21 mouse cellular contexts compared by ENCODE assay signal in genomic region chr19:44876529-44876928, GRCm38 (mm10). TPM values are rescaled to one million over a fixed set of nuclear protein-coding genes. Genes with fewer than 3 reads are reported as not detected.
A peak's percentile ranks its signal among the peaks of the same experiment; 100 is the strongest.
DNase-seq lines count a peak whose midpoint lies in the region; ATAC-seq lines count a peak whose summit lies in the region.
"Had no signal": no experiment of that assay in that cellular context is flagged by ENCODE, and none has a peak within 500 bp of the region (broad histone marks: within the 10 kb centered on the region; RNA-seq: fewer than 3 reads in every experiment).

No protein-coding gene starts in this region.

- no peak for ATAC-seq in forebrain, embryonic 11.5 days (replicated peaks; ENCODE audit: low FRiP score)
- ATAC-seq in forebrain, embryonic 16.5 days: no peak
- ATAC-seq in heart, embryonic 11.5 days (replicated peaks; ENCODE audit: insufficient number of reproducible peaks, low FRiP score, low TSS enrichment): no peak
- ATAC-seq in midbrain, embryonic 11.5 days (ENCODE audit: low FRiP score): no peak
- no peak for ATAC-seq in midbrain, embryonic 15.5 days (replicated peaks)
- ATAC-seq: activated CD4-positive, CD25-positive, alpha-beta regulatory T cell, adult 4 months; CD4-positive, CD25-positive, alpha-beta regulatory T cell, adult 4 months; Patski had no signal

- no peaks in the 10 kb centered on the region for H3K4me1 ChIP-seq in forebrain, embryonic 11.5 days (replicated peaks; ENCODE audit: control insufficient read depth, insufficient read depth, low read length)
- peaks cover 25% of the 10 kb centered on the region for H3K4me1 ChIP-seq in forebrain, embryonic 16.5 days (replicated peaks; ENCODE audit: control insufficient read depth, insufficient read depth, low read length)
- peaks cover 6% of the 10 kb centered on the region for H3K4me1 ChIP-seq in heart, embryonic 10.5 days
- H3K4me1 ChIP-seq in heart, embryonic 11.5 days (ENCODE audit: control insufficient read depth, insufficient read depth, low read length): peaks cover 3% of the 10 kb centered on the region
- no peaks in the 10 kb centered on the region for H3K4me1 ChIP-seq in midbrain, embryonic 11.5 days (ENCODE audit: control insufficient read depth, insufficient read depth, low read length)
- H3K4me1 ChIP-seq in midbrain, embryonic 15.5 days: peaks cover 2% of the 10 kb centered on the region; the same call in 1 of the 2 replicates

- H3K9ac ChIP-seq in forebrain, embryonic 11.5 days (ENCODE audit: low read length): no peak overlapping the region
- H3K9ac ChIP-seq in forebrain, embryonic 16.5 days (replicated peaks; ENCODE audit: low read depth, low read length): no peak overlapping the region
- no peak overlapping the region for H3K9ac ChIP-seq in heart, embryonic 11.5 days (ENCODE audit: low read depth, low read length)
- H3K9ac ChIP-seq in midbrain, embryonic 11.5 days (ENCODE audit: low read length): no peak overlapping the region
- H3K9ac ChIP-seq in midbrain, embryonic 15.5 days: no peak overlapping the region

- H3K9me3 ChIP-seq in forebrain, embryonic 11.5 days (ENCODE audit: control insufficient read depth, low read length): no peaks in the 10 kb centered on the region
- H3K9me3 ChIP-seq in forebrain, embryonic 16.5 days (ENCODE audit: control insufficient read depth, low read length): no peaks in the 10 kb centered on the region
- no peaks in the 10 kb centered on the region for H3K9me3 ChIP-seq in heart, embryonic 10.5 days
- no peaks in the 10 kb centered on the region for H3K9me3 ChIP-seq in heart, embryonic 11.5 days (replicated peaks; ENCODE audit: control insufficient read depth, low read length)
- no peaks in the 10 kb centered on the region for H3K9me3 ChIP-seq in midbrain, embryonic 11.5 days (ENCODE audit: control insufficient read depth, low read length)
- no peaks in the 10 kb centered on the region for H3K9me3 ChIP-seq in midbrain, embryonic 15.5 days
- H3K9me3 ChIP-seq: G1E had no signal

- no peaks in the 10 kb centered on the region for H3K36me3 ChIP-seq in forebrain, embryonic 11.5 days (ENCODE audit: control insufficient read depth, insufficient read depth, low read length)
- no peaks in the 10 kb centered on the region for H3K36me3 ChIP-seq in forebrain, embryonic 16.5 days (ENCODE audit: control insufficient read depth, insufficient read depth)
- H3K36me3 ChIP-seq in heart, embryonic 10.5 days: no peaks in the 10 kb centered on the region
- no peaks in the 10 kb centered on the region for H3K36me3 ChIP-seq in heart, embryonic 11.5 days (ENCODE audit: control insufficient read depth, insufficient read depth, low read length)
- no peaks in the 10 kb centered on the region for H3K36me3 ChIP-seq in midbrain, embryonic 11.5 days (ENCODE audit: control insufficient read depth, insufficient read depth, low read length)
- H3K36me3 ChIP-seq in midbrain, embryonic 15.5 days (replicated peaks): no peaks in the 10 kb centered on the region
- H3K36me3 ChIP-seq: G1E had no signal

- intact Hi-C loops in heart, postnatal 36 days (cut with DNase I): loop anchor here (5.0 kb wide), 1 partner anchor 69 kb away; no protein-coding TSS in a partner anchor

- H3K4me3 ChIP-seq in forebrain, embryonic 11.5 days (ENCODE audit: low read depth, low read length): no peak overlapping the region
- H3K4me3 ChIP-seq in forebrain, embryonic 16.5 days (replicated peaks; ENCODE audit: low read length): no peak overlapping the region
- no peak overlapping the region for H3K4me3 ChIP-seq in heart, embryonic 10.5 days
- H3K4me3 ChIP-seq in heart, embryonic 11.5 days (ENCODE audit: low read depth, low read length): no peak overlapping the region
- no peak overlapping the region for H3K4me3 ChIP-seq in midbrain, embryonic 11.5 days (ENCODE audit: low read depth, low read length)
- H3K4me3 ChIP-seq in midbrain, embryonic 15.5 days: no peak overlapping the region

- H3K4me2 ChIP-seq in forebrain, embryonic 11.5 days (ENCODE audit: low read depth, low read length, severe bottlenecking): no peak overlapping the region
- no peak overlapping the region for H3K4me2 ChIP-seq in forebrain, embryonic 16.5 days (ENCODE audit: low read length)
- H3K4me2 ChIP-seq in heart, embryonic 11.5 days: no peak overlapping the region
- no peak overlapping the region for H3K4me2 ChIP-seq in midbrain, embryonic 11.5 days
- H3K4me2 ChIP-seq in midbrain, embryonic 15.5 days: no peak overlapping the region

- DNase-seq in forebrain, embryonic 11.5 days (ENCODE audit: low spot score): peak; percentile 15
- peak; percentile 75 for DNase-seq in heart, adult 11 months
- no peak for DNase-seq in heart, postnatal 36 days
- peak; percentile 17 for DNase-seq in heart, embryonic 10.5 days (ENCODE audit: low spot score)
- peak; percentile 51 for DNase-seq in midbrain, embryonic 11.5 days (ENCODE audit: low spot score, missing footprints)
- DNase-seq: adrenal gland, adult 2 months; adrenal gland, adult 8-10 months; adrenal gland, postnatal 10 days; adrenal gland, postnatal 14 days; adrenal gland, postnatal 25 days; adrenal gland, postnatal 36 days; B cell, adult 2 months; cerebellum, adult 11 months; cerebellum, adult 11-12 months had no signal

- WGBS in forebrain, embryonic 11.5 days: 86% methylated on average over 7 of the region's 7 CpGs
- WGBS in forebrain, embryonic 16.5 days: 89% methylated on average over 7 of the region's 7 CpGs
- 81% methylated on average over 7 of the region's 7 CpGs for WGBS in heart, embryonic 10.5 days
- 79% methylated on average over 7 of the region's 7 CpGs for WGBS in heart, embryonic 11.5 days (ENCODE audit: insufficient replicate concordance)
- WGBS in midbrain, embryonic 11.5 days: 84% methylated on average over 7 of the region's 7 CpGs
- WGBS in midbrain, embryonic 15.5 days: 88% methylated on average over 7 of the region's 7 CpGs

- H3K27ac ChIP-seq in forebrain, embryonic 11.5 days (ENCODE audit: low read depth, low read length): no peak overlapping the region
- H3K27ac ChIP-seq in forebrain, embryonic 16.5 days (ENCODE audit: low read length): no peak overlapping the region
- H3K27ac ChIP-seq in heart, embryonic 10.5 days: no peak overlapping the region
- H3K27ac ChIP-seq in heart, embryonic 11.5 days (ENCODE audit: low read depth, low read length): no peak overlapping the region
- H3K27ac ChIP-seq in midbrain, embryonic 11.5 days (ENCODE audit: low read depth, low read length): no peak overlapping the region
- no peak overlapping the region for H3K27ac ChIP-seq in midbrain, embryonic 15.5 days

- peaks cover 40% of the 10 kb centered on the region for H3K27me3 ChIP-seq in forebrain, embryonic 11.5 days (ENCODE audit: control insufficient read depth, insufficient read depth, low read length)
- peaks cover 12% of the 10 kb centered on the region; the same call in 1 of the 2 replicates for H3K27me3 ChIP-seq in forebrain, embryonic 16.5 days (replicated peaks; ENCODE audit: control insufficient read depth, insufficient read depth, low read length)
- H3K27me3 ChIP-seq in heart, embryonic 10.5 days (ENCODE audit: insufficient read depth, poor library complexity, severe bottlenecking): peaks cover 58% of the 10 kb centered on the region
- peaks cover 19% of the 10 kb centered on the region for H3K27me3 ChIP-seq in heart, embryonic 11.5 days (ENCODE audit: control insufficient read depth, insufficient read depth, low read length)
- peaks cover 9% of the 10 kb centered on the region for H3K27me3 ChIP-seq in midbrain, embryonic 11.5 days (ENCODE audit: control insufficient read depth, insufficient read depth, low read length)
- H3K27me3 ChIP-seq in midbrain, embryonic 15.5 days (replicated peaks): peaks cover 32% of the 10 kb centered on the region

RNA-seq across cellular contexts. Expression of gene Slf2, which starts 54.4 kb away (rescaled TPM):
- 55.6 and 59.3 TPM in 2 replicates for polyA plus RNA-seq in forebrain, embryonic 11.5 days (2014; fragmentation: Nextera tagmentation; extraction: Ambion mirVana)
- polyA plus RNA-seq in forebrain, embryonic 16.5 days (2015; fragmentation: Nextera tagmentation; extraction: Ambion mirVana): 32.2 and 38.8 TPM in 2 replicates
- 10 to 100 TPM; 21.4 to 23.3 TPM for total RNA-seq in heart, postnatal 36 days (2021)
- polyA plus RNA-seq in heart, embryonic 10.5 days (2016; fragmentation: Nextera tagmentation; extraction: Ambion mirVana): 56.6 and 60.6 TPM in 2 replicates
- polyA plus RNA-seq in heart, embryonic 11.5 days (2014; fragmentation: Nextera tagmentation; extraction: Ambion mirVana): 57.1 and 62.0 TPM in 2 replicates
- polyA plus RNA-seq in midbrain, embryonic 11.5 days (2014; fragmentation: Nextera tagmentation; extraction: Ambion mirVana): 38.7 and 44.3 TPM in 2 replicates
- 27.8 and 33.0 TPM in 2 replicates for polyA plus RNA-seq in midbrain, embryonic 15.5 days (2015; fragmentation: Nextera tagmentation; extraction: Ambion mirVana)

Comparison
In these comparisons a context has a peak if more than half of its experiments do, and no peak if none do; other contexts are left out.
1. DNase-seq: peak in forebrain, embryonic 11.5 days (single experiment), heart, adult 11 months (single experiment), heart, embryonic 10.5 days (single experiment) and midbrain, embryonic 11.5 days (single experiment); none in heart, postnatal 36 days (0 of 2).